Mouse (Mus musculus): ENCODE data around the gene Slc39a11.
A peak's percentile ranks its signal among the peaks of the same experiment; 100 is the strongest.

- TF ChIP-seq CTCF (IDR thresholded peaks at IDR 0.05; ENCODE audit: extremely low read depth, insufficient read length, insufficient replicate concordance, low read depth, low read length) = peak; percentile 9; the same call in 1 of the 2 replicates
- TF ChIP-seq POLR2A (IDR thresholded peaks at IDR 0.05; ENCODE audit: low read depth, low read length) = no peak
Measured at GRCm38 (mm10) chr11:113221267-113222195, 428.3 kb downstream of the Slc39a11 start.

Data from small intestine, adult 2 months (tissue).